Comparison of ENCODE assay signal across 13 mouse cellular contexts in the genomic region with DNA sequence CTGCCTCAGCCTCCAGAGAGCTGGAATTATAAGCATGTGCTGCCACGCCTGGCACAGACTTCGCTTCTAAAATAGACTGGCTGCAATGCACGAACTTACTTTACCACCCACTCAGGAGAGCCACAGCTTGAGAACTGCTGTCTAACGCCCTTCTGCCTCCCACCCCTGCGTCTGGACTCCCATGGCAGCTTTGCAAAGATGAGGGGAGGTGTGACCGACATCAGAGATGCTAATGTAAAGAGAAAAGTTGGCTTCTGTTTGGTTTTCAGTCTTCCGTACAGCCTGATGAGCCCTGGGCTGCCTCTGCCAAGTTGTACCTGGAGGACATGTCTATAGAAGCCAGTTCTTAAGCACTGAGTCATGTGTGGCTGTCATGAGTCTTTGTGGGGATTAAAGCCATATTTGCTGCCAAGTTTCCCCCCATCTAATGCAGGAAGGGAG.
DNase-seq lines count a peak whose midpoint lies in the region; ATAC-seq and TF ChIP-seq lines count a peak whose summit lies in the region.
"Had no signal": no experiment of that assay in that cellular context is flagged by ENCODE, and none has a peak within 500 bp of the region (broad histone marks: within the 10 kb centered on the region; RNA-seq: fewer than 3 reads in every experiment).

No protein-coding gene starts in this region.

- DNase-seq in brain, embryonic 14.5 days (ENCODE audit: low read depth) = peak; percentile 81
- peak; percentile 91 for DNase-seq in frontal cortex, adult 2 months (ENCODE audit: extremely low spot score in 1 of 2, low spot score in 1 of 2)
- peak; percentile 93 for DNase-seq in layer of hippocampus, adult 9-11 months
- DNase-seq in left cerebral cortex, postnatal 36 days (ENCODE audit: low spot score in 2 of 2) = peak; percentile 87 to 89
- DNase-seq in spleen, postnatal 4 days (ENCODE audit: low spot score in 2 of 2) = no peak
- no peak for DNase-seq in heart, postnatal 10 days
- DNase-seq: cerebellum, adult 2 months; kidney, postnatal 25 days; lung, adult 2 months; midbrain, embryonic 14.5 days had no signal

- no peak for TF ChIP-seq POLR2A in brain, embryonic 14.5 days (IDR thresholded peaks at IDR 0.05; ENCODE audit: borderline replicate concordance, extremely low read depth, insufficient read depth, insufficient read length, poor library complexity, severe bottlenecking)

- intact Hi-C loops in left cerebral cortex, postnatal 36 days (cut with DNase I) = loop anchor here (2.0 kb wide), 1 partner anchor 14 kb away; no protein-coding TSS in a partner anchor
- intact Hi-C loops in heart, postnatal 10 days (cut with DNase I) = no loop called here

- no peak for ATAC-seq in activated CD4-positive, CD25-positive, alpha-beta regulatory T cell, adult 4 months
- ATAC-seq: CD4-positive, CD25-positive, alpha-beta regulatory T cell, adult 4 months; intestine, embryonic 16.5 days had no signal

- TF ChIP-seq CTCF in brain, embryonic 14.5 days (IDR thresholded peaks at IDR 0.05; ENCODE audit: borderline replicate concordance, extremely low read depth, insufficient read depth, insufficient read length) = no peak

Comparison
In these comparisons a context has a peak if more than half of its experiments do, and no peak if none do; other contexts are left out.
1. DNase-seq: peak in brain, embryonic 14.5 days (single experiment), frontal cortex, adult 2 months (2 of 2), layer of hippocampus, adult 9-11 months (single experiment) and left cerebral cortex, postnatal 36 days (2 of 2); none in spleen, postnatal 4 days (0 of 2) and heart, postnatal 10 days (0 of 2).